Mouse (Mus musculus): ENCODE measurements around the gene Olfr183.
"Not testable (repeated sequence)": the region's sequence is repeated elsewhere in the genome, so short reads cannot be mapped to it uniquely, and the experiment has no call there.

Olfr183 gene

DNA sequence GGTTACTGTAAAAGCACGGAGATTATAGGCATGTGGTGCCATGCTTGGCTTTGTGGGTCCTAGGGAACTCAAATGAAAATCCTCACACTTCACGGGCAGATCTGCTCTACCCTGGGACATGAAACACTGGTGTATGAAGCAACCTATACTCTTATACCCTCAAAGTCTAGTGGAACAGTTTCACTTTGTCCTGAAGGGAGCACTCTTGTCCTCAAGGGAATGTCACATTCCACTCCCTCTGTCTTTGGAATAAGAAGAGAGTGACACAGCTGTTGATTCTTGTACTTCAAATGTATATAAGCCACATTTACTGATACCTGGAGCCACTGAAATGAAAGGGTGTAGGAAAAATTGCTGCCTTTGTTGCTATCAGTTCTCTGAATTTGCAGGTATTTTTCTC is at the start of gene Olfr183:
Olfr183 (plus strand) TSS at position 301 of the 400 bp plus-strand sequence.
- no peak for DNase-seq

DNA sequence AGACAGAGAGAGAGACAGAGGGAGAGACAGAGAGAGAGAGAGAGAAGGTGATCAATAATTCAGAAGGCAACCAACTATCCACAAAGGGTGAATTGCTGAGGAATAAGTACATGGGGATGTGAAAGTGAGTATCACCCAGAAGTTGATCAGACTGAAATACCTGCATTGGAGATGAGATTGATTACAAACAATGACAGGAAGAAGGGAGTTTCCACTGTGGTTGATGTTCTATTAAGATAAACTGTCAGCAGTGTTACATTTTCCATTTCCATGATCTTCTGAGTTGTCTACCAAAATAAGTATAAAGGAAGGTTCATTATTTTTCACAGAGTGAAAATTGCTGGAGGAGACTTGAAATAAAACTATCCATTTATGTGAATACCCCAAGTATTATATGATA is 12.0 kb downstream of the Olfr183 start:
- DNase-seq, result no peak

DNA sequence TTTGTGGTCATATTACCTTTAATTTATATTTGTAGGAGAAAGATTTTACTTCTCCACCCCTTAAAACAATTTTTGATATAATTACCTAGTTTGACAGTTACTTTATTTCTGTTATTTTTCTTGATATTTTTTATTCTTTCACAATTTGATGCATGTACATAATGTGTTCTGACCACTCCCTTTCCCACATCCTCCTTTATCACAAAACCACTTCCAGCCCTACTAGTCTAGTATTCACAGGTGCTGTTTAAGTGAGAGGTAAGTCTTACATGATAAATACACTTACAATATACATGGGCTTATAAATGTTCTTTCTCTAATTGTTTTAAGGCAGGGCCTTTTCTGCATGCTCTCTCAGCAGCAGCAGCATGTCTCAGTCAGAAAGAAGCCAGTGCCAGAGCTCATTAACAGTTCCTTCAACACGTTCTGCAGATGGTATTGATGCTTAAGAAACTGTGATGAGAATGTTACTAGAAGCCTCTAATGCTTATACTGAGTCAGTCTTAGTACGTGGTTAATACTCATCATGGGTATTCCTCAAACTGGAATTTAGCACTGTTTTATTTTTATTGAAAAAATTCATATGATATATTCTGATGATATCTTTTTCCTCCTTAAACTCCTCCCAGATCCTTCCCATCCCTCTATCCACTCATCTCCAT is 18.3 kb downstream of the Olfr183 start:
- DNase-seq, result no peak

DNA sequence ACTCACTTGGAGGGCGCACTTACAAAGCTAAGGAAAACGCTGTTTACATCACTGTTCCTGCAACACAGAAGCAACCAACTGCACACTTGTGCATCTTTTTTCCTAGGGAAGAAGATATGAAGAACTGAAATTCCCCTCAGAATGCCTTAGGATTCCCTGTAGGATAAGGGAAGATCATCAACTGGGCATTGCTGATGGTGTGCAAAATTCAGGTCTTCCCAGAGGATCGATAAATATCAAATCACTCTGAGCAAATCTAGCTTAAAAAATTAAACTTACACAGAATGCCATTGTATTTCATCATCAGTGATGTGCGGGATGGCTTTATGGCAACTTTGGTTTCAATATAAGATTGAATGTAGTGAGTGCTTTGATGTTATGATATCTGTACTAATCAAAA is 35.0 kb downstream of the Olfr183 start, which contains the start of gene Olfr186:
Olfr186 (minus strand) TSS at position 101 of the 400 bp plus-strand sequence.
- no peak for DNase-seq

DNA sequence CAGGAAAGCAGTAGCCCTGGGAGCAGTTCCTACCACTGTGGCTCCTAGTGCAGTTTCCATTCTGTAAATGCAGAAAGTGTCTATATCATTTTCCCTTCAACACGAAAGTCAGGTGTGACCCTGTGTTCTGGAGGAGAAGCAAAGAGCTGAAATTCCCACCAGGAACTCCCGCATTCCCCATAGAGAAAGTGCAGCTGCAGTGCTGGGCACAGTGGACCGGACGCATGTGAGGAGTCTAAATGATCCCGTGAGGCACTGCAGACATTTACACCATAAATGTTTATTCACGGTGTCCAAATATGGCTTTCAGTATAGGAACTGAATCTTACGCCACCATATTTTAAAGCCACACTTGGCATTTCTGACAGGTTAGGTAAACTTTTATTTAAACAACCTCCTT is 44.6 kb downstream of the Olfr183 start, which contains the start of gene Olfr187:
Olfr187 (minus strand) TSS at position 58 of the 400 bp plus-strand sequence.
- no peak for DNase-seq

DNA sequence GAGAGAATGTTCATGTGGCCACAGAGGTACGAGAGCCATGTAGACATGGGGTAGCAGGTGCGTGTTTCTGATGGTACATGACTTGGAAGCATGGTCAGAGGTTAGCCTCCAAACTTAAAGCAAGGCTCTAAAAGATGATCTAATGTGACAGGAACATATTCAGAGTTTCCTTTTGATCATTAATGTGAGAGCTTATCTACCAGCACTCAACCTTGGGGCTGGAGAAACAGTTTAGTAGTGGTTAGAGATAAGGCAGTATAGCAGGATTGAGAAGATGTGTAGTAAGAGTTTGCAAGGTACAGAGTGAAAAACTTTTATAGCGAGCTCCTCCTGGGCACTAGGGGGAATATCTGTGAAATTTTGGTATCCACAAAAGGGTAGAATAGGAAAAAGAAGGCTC is 50.7 kb downstream of the Olfr183 start:
- no peak for DNase-seq

DNA sequence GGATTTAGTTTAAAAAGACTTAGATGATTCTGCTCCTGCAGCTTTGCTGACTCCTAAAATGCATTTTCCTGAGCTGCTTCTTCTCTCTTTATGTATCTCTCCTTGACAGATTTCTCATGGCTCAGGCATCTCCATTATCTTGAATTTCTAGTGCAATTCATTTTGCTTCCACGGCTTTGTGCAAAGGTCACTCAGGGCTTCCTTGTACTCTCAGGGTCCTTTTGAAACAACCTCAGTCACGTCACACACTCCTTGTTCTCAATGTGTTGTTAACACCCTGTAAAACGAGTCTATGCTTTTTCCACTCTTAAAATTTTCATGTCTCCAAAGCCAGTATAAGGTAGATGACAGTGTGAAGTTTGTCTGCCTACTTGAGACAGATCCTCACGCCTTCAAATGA is 52.4 kb downstream of the Olfr183 start:
- DNase-seq, result no peak

DNA sequence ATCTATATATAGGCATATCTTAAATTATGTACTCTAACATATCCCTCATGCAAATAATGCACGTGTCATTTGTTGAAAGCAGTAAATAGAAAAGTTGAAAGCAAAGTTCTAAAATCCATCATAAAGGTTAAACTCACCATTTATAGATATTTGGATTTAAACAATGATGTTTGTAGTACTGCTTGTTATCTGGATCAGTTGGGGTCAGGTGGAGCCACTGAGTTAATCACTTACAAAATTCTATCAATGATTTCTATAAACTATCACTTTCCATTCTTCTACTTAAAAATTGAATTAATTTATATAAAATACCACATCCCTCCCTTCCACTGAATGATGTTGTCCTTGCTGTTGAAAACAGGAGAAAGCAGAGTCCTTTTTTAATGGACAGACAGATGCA is 53.7 kb downstream of the Olfr183 start:
- no peak for DNase-seq

DNA sequence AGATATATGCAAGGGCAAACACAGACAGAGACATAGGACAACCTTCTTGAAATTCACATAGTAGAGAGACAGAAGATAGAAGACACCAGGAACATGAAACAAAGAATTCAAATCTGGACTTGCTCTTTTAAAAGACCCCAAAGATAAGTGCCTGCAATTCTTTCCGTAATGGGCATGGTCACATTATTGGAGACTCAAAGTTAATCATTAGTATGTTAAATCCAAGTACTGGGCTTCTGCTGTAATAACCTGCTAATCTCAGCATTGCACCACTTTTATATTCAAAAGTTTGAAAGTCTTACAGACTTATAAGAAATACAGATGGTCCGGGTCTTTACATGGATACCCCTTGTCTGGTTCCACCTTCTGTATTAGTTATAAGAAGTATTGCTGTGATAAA is 54.1 kb downstream of the Olfr183 start:
- DNase-seq, result not testable (repeated sequence)

Measured in thymus, postnatal 4 days (tissue).